ENCODE assay signal across 9 mouse cellular contexts in the genomic region with DNA sequence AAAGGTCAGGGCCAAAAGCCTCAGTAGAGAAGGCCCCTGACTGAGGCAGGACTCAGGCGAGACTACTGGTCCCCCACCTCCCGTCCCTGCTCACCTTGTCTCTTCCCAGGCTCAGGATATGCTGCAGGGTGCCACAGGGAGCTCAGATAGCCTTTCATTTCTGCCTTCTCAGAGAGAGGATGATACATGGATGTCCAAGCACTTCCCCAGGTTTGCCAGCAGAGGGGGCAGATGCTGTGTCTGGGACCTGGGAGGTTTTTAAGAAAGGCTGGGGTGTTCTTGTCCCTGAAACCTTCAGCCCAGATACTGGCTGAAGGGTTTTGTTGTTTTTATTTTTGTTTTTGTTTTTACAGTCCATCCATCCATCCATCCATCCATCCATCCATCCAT. TPM values are rescaled to one million over a fixed set of nuclear protein-coding genes. Genes with fewer than 3 reads are reported as not detected.
DNase-seq lines count a peak whose midpoint lies in the region; ATAC-seq and TF ChIP-seq lines count a peak whose summit lies in the region.
"Had no signal": no experiment of that assay in that cellular context is flagged by ENCODE, and none has a peak within 500 bp of the region (broad histone marks: within the 10 kb centered on the region; RNA-seq: fewer than 3 reads in every experiment).

No protein-coding gene starts in this region.

- H3K4me1 ChIP-seq in embryonic fibroblast, embryonic 13.5 days (ENCODE audit: control insufficient read depth, insufficient read depth, low read length): no peaks in the 10 kb centered on the region
- peaks cover 11% of the 10 kb centered on the region for H3K4me1 ChIP-seq in small intestine, adult 2 months (ENCODE audit: control insufficient read depth, insufficient read depth, insufficient read length, low read length)
- no peaks in the 10 kb centered on the region for H3K4me1 ChIP-seq in intestine, embryonic 16.5 days (ENCODE audit: control insufficient read depth, insufficient read depth, low read length)
- H3K4me1 ChIP-seq: stomach, embryonic 15.5 days had no signal

- peak; percentile 60 for DNase-seq in heart, postnatal 4 days
- no peak for DNase-seq in heart, adult 9 months (ENCODE audit: low spot score in 2 of 2)
- DNase-seq in B cell, adult 2 months: peak; percentile 16 to 26
- DNase-seq in adrenal gland, postnatal 14 days: peak; percentile 72

- ATAC-seq in megakaryocyte progenitor cell, adult 5-6 weeks (replicated peaks; ENCODE audit: poor library complexity): peak; percentile 77
- ATAC-seq in intestine, embryonic 16.5 days: no peak

- H3K27ac ChIP-seq in embryonic fibroblast, embryonic 13.5 days (ENCODE audit: insufficient read depth, low read length): no peak overlapping the region
- H3K27ac ChIP-seq in small intestine, adult 2 months (ENCODE audit: insufficient read depth, low read depth, low read length): no peak overlapping the region
- H3K27ac ChIP-seq in intestine, embryonic 16.5 days (ENCODE audit: low read length): no peak overlapping the region
- H3K27ac ChIP-seq: stomach, embryonic 15.5 days had no signal

- no peak overlapping the region for H3K4me2 ChIP-seq in intestine, embryonic 16.5 days (ENCODE audit: low read depth, low read length)
- H3K4me2 ChIP-seq: stomach, embryonic 15.5 days had no signal

- TF ChIP-seq POLR2A in embryonic fibroblast, embryonic 13.5 days (IDR thresholded peaks at IDR 0.05; ENCODE audit: low read depth, low read length): no peak
- no peak for TF ChIP-seq POLR2A in small intestine, adult 2 months (IDR thresholded peaks at IDR 0.05; ENCODE audit: low read depth, low read length)

- 13% methylated on average over 2 of the region's 2 CpGs for WGBS in small intestine, adult 2 months
- WGBS in intestine, embryonic 16.5 days: 26% methylated on average over 2 of the region's 2 CpGs

- H3K4me3 ChIP-seq in embryonic fibroblast, embryonic 13.5 days (ENCODE audit: insufficient read depth, low read length): no peak overlapping the region
- no peak overlapping the region for H3K4me3 ChIP-seq in small intestine, adult 2 months (ENCODE audit: low read depth, low read length)
- no peak overlapping the region for H3K4me3 ChIP-seq in intestine, embryonic 16.5 days (ENCODE audit: low read length)
- H3K4me3 ChIP-seq: stomach, embryonic 15.5 days had no signal

- H3K9me3 ChIP-seq in intestine, embryonic 16.5 days (ENCODE audit: control insufficient read depth, low read length): no peaks in the 10 kb centered on the region
- H3K9me3 ChIP-seq: stomach, embryonic 15.5 days had no signal

- no peak overlapping the region for H3K9ac ChIP-seq in intestine, embryonic 16.5 days (ENCODE audit: low read depth, low read length)
- H3K9ac ChIP-seq: stomach, embryonic 15.5 days had no signal

- H3K36me3 ChIP-seq in small intestine, adult 2 months (ENCODE audit: control insufficient read depth, insufficient read depth, low read length): no peaks in the 10 kb centered on the region
- no peaks in the 10 kb centered on the region for H3K36me3 ChIP-seq in intestine, embryonic 16.5 days (ENCODE audit: control insufficient read depth, insufficient read depth, low read length)
- H3K36me3 ChIP-seq: stomach, embryonic 15.5 days had no signal

- no peaks in the 10 kb centered on the region for H3K27me3 ChIP-seq in small intestine, adult 2 months (ENCODE audit: control insufficient read depth, insufficient read depth, low read length)
- H3K27me3 ChIP-seq in intestine, embryonic 16.5 days (replicated peaks; ENCODE audit: control insufficient read depth, insufficient read depth, low read length): no peaks in the 10 kb centered on the region
- H3K27me3 ChIP-seq: stomach, embryonic 15.5 days had no signal

- TF ChIP-seq CTCF in embryonic fibroblast, embryonic 13.5 days (IDR thresholded peaks at IDR 0.05; ENCODE audit: borderline replicate concordance, insufficient read depth, low read length): peak; percentile 52; the same call in 1 of the 2 replicates
- TF ChIP-seq CTCF in small intestine, adult 2 months (IDR thresholded peaks at IDR 0.05; ENCODE audit: extremely low read depth, insufficient read length, insufficient replicate concordance, low read depth, low read length): peak; percentile 73; the same call in 1 of the 2 replicates

RNA-seq across cellular contexts. Expression of gene Sfrp5, which starts 15.3 kb away (rescaled TPM):
- 1 to 10 TPM in 1 of 2 experiments, under 1 TPM in 1; 0.54 to 1.3 TPM for total RNA-seq in heart, postnatal 4 days (2021)
- 4.3 and 4.9 TPM in 2 replicates for total RNA-seq in adrenal gland, postnatal 14 days (2021)
- polyA plus RNA-seq in embryonic fibroblast, embryonic 13.5 days (2011; ENCODE audit: insufficient read length, low read depth, missing spikeins): not detected in 2 replicates
- not detected in 2 replicates for total RNA-seq in megakaryocyte progenitor cell, adult 5-6 weeks (2015)
- total RNA-seq in megakaryocyte progenitor cell, adult 5-6 weeks (2017): not detected in 2 replicates
- polyA plus RNA-seq in small intestine, adult 2 months (2012; rRNA removed): 7.3 and 8.3 TPM in 2 replicates
- polyA plus RNA-seq in intestine, embryonic 16.5 days (2015; fragmentation: Nextera tagmentation; extraction: Ambion mirVana): 3.5 and 8.3 TPM in 2 replicates

RNA-seq across cellular contexts. Expression of gene Golga7b, which starts 30.0 kb away (rescaled TPM):
- under 1 TPM; 0.45 to 0.54 TPM for total RNA-seq in heart, postnatal 4 days (2021)
- 0.78 and 1.9 TPM in 2 replicates for total RNA-seq in adrenal gland, postnatal 14 days (2021)
- polyA plus RNA-seq in embryonic fibroblast, embryonic 13.5 days (2011; ENCODE audit: insufficient read length, low read depth, missing spikeins): not detected in 2 replicates
- not detected in 2 replicates for total RNA-seq in megakaryocyte progenitor cell, adult 5-6 weeks (2015)
- not detected in 2 replicates for total RNA-seq in megakaryocyte progenitor cell, adult 5-6 weeks (2017)
- 0.34 and 0.63 TPM in 2 replicates for polyA plus RNA-seq in small intestine, adult 2 months (2012; rRNA removed)
- 1.0 and 1.2 TPM in 2 replicates for polyA plus RNA-seq in intestine, embryonic 16.5 days (2015; fragmentation: Nextera tagmentation; extraction: Ambion mirVana)

RNA-seq across cellular contexts. Expression of gene Zfyve27, which starts 53.6 kb away (rescaled TPM):
- 10 to 100 TPM; 28.4 to 32.4 TPM for total RNA-seq in heart, postnatal 4 days (2021)
- 42.7 and 45.0 TPM in 2 replicates for total RNA-seq in adrenal gland, postnatal 14 days (2021)
- 13.3 and 15.4 TPM in 2 replicates for polyA plus RNA-seq in embryonic fibroblast, embryonic 13.5 days (2011; ENCODE audit: insufficient read length, low read depth, missing spikeins)
- total RNA-seq in megakaryocyte progenitor cell, adult 5-6 weeks (2015): 10.7 and 13.6 TPM in 2 replicates
- 26.9 and 30.5 TPM in 2 replicates for total RNA-seq in megakaryocyte progenitor cell, adult 5-6 weeks (2017)
- 11.5 and 24.0 TPM in 2 replicates for polyA plus RNA-seq in small intestine, adult 2 months (2012; rRNA removed)
- 19.0 and 20.6 TPM in 2 replicates for polyA plus RNA-seq in intestine, embryonic 16.5 days (2015; fragmentation: Nextera tagmentation; extraction: Ambion mirVana)

Comparison
In these comparisons a context has a peak if more than half of its experiments do, and no peak if none do; other contexts are left out.
1. DNase-seq: peak in heart, postnatal 4 days (single experiment), B cell, adult 2 months (2 of 2) and adrenal gland, postnatal 14 days (single experiment); none in heart, adult 9 months (0 of 2).